Mouse (Mus musculus) brain, embryonic 14.5 days (tissue): Measurements from ENCODE around the gene Foxj1.

ENCODE experiments used
- CTCF ChIP-seq: fragments of 200-500 bp; IDR thresholded peaks from 2 replicates; pipeline ENCODE4 v1.5.1; 2012; ENCODE audit warnings: inconsistent platforms, mild to moderate bottlenecking, moderate library complexity, borderline replicate concordance; ENCODE audit not compliant: insufficient read depth, insufficient read length; ENCODE audit errors: extremely low read depth
- POLR2A ChIP-seq: fragments of 200-500 bp; IDR thresholded peaks from 2 replicates; pipeline ENCODE4 v1.6.1; 2012; ENCODE audit warnings: mild to moderate bottlenecking, inconsistent platforms, borderline replicate concordance; ENCODE audit not compliant: poor library complexity, insufficient read depth, insufficient read length, severe bottlenecking; ENCODE audit errors: extremely low read depth

- TF ChIP-seq CTCF (no peak), POLR2A (no peak)
These were observed 16.1 kb upstream of the Foxj1 start for GRCm38 (mm10) chr11:116351294-116351693.
